Mouse (Mus musculus): ENCODE data around the gene Pfkp. TPM values are rescaled to one million over a fixed set of nuclear protein-coding genes. Genes with fewer than 3 reads are reported as not detected.

Pfkp gene
- polyA plus RNA-seq, 1 experiment from 2014 or later: 277 TPM

DNA sequence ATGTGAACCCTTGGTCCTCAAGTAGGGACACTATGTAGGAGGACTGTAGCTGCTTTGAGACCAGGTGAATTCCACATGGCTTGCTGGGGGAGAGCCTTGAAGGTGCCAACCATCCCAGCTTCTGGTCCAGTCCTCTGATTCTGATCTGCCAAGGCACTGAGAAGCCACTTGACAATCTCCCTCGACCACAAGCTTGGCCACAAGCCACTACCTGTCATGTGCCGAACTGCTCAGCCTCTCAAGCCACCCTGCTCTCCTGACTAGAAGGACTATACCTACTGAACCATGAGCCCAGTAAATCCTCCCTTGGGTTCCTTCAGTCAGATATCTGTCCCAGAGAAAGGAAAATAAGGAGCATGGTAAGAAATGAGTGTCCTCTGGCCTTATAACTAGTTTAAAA, 24.0 kb downstream of the Pfkp start:
- ATAC-seq: no peak
- Histone ChIP-seq H3K27ac (ENCODE audit: low read length) (no peak overlapping the region), H3K4me3 (replicated peaks; ENCODE audit: low read length) (no peak overlapping the region), H3K4me2 (ENCODE audit: low read length) (no peak overlapping the region), H3K9ac (replicated peaks; ENCODE audit: low read depth, low read length) (no peak overlapping the region), H3K4me1 (replicated peaks; ENCODE audit: control insufficient read depth, insufficient read depth, low read length) (no peaks in the 10 kb centered on the region), H3K27me3 (replicated peaks; ENCODE audit: control insufficient read depth, insufficient read depth, low read length) (no peaks in the 10 kb centered on the region), H3K9me3 (ENCODE audit: control insufficient read depth, low read length) (no peaks in the 10 kb centered on the region), H3K36me3 (ENCODE audit: control insufficient read depth, insufficient read depth) (no peaks in the 10 kb centered on the region)
- WGBS: 70% methylated on average over 2 of the region's 2 CpGs

DNA sequence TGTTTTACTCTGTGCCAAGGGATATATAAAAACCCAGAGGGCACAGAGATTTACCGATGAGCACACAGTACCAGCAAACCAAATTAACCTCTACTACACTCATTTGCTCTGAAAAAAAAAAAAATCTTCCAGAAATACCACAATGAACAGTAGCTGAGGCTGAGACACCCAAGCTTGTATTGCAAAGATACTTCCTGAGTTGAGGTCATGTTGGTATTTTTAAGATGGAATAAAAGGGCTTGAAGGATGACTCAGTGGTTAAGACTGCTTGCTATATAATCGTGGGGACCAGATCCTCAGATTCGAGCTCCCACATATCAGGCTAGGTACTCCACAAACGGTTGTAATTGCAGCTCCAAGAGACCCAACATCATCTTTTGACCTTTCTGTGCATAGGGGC, 24.5 kb downstream of the Pfkp start:
- Histone ChIP-seq H3K36me3 (ENCODE audit: control insufficient read depth, insufficient read depth) (no peaks in the 10 kb centered on the region), H3K4me3 (replicated peaks; ENCODE audit: low read length) (no peak overlapping the region), H3K27ac (ENCODE audit: low read length) (no peak overlapping the region), H3K27me3 (replicated peaks; ENCODE audit: control insufficient read depth, insufficient read depth, low read length) (no peaks in the 10 kb centered on the region), H3K4me1 (replicated peaks; ENCODE audit: control insufficient read depth, insufficient read depth, low read length) (no peaks in the 10 kb centered on the region), H3K9me3 (ENCODE audit: control insufficient read depth, low read length) (no peaks in the 10 kb centered on the region), H3K4me2 (ENCODE audit: low read length) (no peak overlapping the region), H3K9ac (replicated peaks; ENCODE audit: low read depth, low read length) (no peak overlapping the region)
- no peak for ATAC-seq
- 80% methylated on average over 4 of the region's 4 CpGs for WGBS

DNA sequence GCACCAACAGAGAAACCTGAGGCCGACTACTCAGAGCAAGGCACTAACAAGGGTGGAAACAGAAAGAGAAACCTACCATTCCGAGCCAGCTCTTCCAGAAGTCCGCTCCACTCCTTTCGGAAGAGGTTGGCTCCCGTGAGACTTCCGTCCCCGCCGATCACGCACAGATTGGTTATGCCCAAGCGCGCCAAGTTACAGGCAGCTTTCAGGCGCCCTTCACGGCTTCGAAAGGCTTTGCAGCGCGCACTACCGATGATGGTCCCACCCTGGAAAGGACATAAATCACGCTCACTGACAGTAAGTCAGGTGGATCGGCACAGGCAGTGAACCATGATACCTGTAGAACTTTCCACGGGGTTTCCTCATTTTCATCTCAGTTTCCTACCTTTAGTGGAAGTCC, 26.7 kb downstream of the Pfkp start:
- H3K36me3 ChIP-seq (ENCODE audit: control insufficient read depth, insufficient read depth): peaks cover 5% of the 10 kb centered on the region; the same call in 1 of the 2 replicates
- ATAC-seq: no peak
- no peak overlapping the region for H3K9ac ChIP-seq (replicated peaks; ENCODE audit: low read depth, low read length)
- no peaks in the 10 kb centered on the region for H3K4me1 ChIP-seq (replicated peaks; ENCODE audit: control insufficient read depth, insufficient read depth, low read length)
- no peak overlapping the region for H3K4me2 ChIP-seq (ENCODE audit: low read length)
- H3K27ac ChIP-seq (ENCODE audit: low read length): no peak overlapping the region
- 95% methylated on average over 20 of the region's 20 CpGs for WGBS
- H3K9me3 ChIP-seq (ENCODE audit: control insufficient read depth, low read length): no peaks in the 10 kb centered on the region
- no peak overlapping the region for H3K4me3 ChIP-seq (replicated peaks; ENCODE audit: low read length)
- no peaks in the 10 kb centered on the region for H3K27me3 ChIP-seq (replicated peaks; ENCODE audit: control insufficient read depth, insufficient read depth, low read length)

DNA sequence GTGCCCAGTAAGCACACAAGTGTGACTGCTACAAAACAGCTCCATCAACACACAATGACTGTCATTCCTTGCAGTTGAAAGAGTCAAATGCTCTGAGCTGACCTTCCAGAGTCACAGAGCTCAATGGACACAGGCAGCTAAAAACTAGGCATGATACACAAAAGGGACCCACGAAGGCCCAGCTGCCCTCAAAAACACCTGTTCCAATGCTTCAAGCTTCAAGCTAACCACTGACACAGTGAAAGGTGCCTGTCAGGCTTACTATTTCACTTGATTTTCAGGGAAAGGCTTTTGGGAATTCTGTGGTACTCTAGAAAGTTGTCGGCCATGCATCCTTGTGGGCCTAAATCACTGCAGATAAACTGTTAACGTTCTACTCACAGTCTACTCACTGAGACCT, 28.3 kb downstream of the Pfkp start:
- Histone ChIP-seq H3K9me3 (ENCODE audit: control insufficient read depth, low read length) (no peaks in the 10 kb centered on the region), H3K9ac (replicated peaks; ENCODE audit: low read depth, low read length) (no peak overlapping the region), H3K4me1 (replicated peaks; ENCODE audit: control insufficient read depth, insufficient read depth, low read length) (no peaks in the 10 kb centered on the region), H3K27me3 (replicated peaks; ENCODE audit: control insufficient read depth, insufficient read depth, low read length) (no peaks in the 10 kb centered on the region), H3K36me3 (ENCODE audit: control insufficient read depth, insufficient read depth) (peaks cover 5% of the 10 kb centered on the region; the same call in 1 of the 2 replicates), H3K4me2 (ENCODE audit: low read length) (no peak overlapping the region), H3K4me3 (replicated peaks; ENCODE audit: low read length) (no peak overlapping the region), H3K27ac (ENCODE audit: low read length) (no peak overlapping the region)
- ATAC-seq: no peak
- 89% methylated on average over 3 of the region's 3 CpGs for WGBS

DNA sequence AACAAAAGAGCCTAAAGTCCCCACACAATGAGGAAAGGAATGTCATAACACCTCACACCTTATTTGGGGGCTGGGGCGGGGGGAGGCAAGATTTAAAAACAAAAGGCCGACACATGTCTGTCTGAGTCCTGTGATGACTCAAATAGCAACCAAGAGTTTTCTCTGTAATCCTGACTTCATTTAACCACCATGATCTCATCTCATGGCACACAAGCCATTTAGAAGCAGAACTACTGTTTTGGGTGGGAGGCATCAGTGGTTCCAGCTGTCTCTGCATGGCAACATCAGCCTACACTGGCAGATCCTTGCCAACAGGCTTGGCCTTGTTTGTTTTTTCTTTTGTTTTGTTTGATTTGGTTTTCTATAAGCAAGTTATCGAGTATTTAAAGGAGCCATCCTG, 29.9 kb downstream of the Pfkp start:
- Histone ChIP-seq H3K4me2 (ENCODE audit: low read length) (no peak overlapping the region), H3K27me3 (replicated peaks; ENCODE audit: control insufficient read depth, insufficient read depth, low read length) (no peaks in the 10 kb centered on the region), H3K9ac (replicated peaks; ENCODE audit: low read depth, low read length) (no peak overlapping the region), H3K9me3 (ENCODE audit: control insufficient read depth, low read length) (no peaks in the 10 kb centered on the region), H3K4me3 (replicated peaks; ENCODE audit: low read length) (no peak overlapping the region), H3K4me1 (replicated peaks; ENCODE audit: control insufficient read depth, insufficient read depth, low read length) (no peaks in the 10 kb centered on the region), H3K27ac (ENCODE audit: low read length) (no peak overlapping the region), H3K36me3 (ENCODE audit: control insufficient read depth, insufficient read depth) (peaks cover 5% of the 10 kb centered on the region)
- no peak for ATAC-seq
- WGBS: 83% methylated on average over 3 of the region's 3 CpGs

DNA sequence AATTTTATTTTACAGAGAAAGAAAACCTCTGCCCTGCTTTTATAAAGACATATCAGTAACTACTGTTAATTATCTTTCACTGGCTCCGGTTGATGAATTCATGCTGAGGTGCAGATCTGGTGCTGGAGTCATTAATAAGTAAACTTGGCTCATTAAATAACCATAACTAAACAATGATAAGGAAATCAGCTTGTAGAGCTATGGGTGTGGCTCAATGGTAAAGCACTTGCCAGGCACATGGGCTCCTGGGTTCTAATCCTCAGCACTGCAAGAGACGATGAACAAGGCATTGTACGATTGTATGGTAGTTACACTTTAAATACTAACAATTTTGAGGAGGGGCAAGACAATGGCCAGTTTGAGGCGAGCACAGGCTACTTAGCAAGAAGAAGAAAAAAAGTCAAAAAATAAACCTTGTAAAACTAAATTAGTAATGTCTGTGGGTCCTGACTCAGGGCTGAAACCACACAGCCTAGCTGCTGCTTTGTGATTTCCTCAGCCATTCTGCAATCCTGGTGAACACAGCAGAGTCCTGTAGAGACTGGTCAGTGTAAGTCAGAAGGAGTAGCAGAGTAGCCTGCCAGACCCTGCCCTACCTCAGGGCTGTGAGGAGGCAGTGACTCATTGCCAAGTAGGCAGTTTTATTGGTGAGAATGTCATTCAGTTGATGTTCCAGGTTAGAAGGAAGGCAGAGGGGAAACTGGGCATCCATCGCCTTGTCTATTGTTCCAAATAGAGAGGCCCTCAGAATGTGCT, 34.7 kb downstream of the Pfkp start:
- WGBS: 90% methylated on average over 5 of the region's 5 CpGs
- no peaks in the 10 kb centered on the region for H3K27me3 ChIP-seq (replicated peaks; ENCODE audit: control insufficient read depth, insufficient read depth, low read length)
- H3K4me1 ChIP-seq (replicated peaks; ENCODE audit: control insufficient read depth, insufficient read depth, low read length): no peaks in the 10 kb centered on the region
- H3K4me2 ChIP-seq (ENCODE audit: low read length): no peak overlapping the region
- no peak overlapping the region for H3K27ac ChIP-seq (ENCODE audit: low read length)
- peaks cover 5% of the 10 kb centered on the region for H3K36me3 ChIP-seq (ENCODE audit: control insufficient read depth, insufficient read depth)
- H3K4me3 ChIP-seq (replicated peaks; ENCODE audit: low read length): no peak overlapping the region
- no peaks in the 10 kb centered on the region for H3K9me3 ChIP-seq (ENCODE audit: control insufficient read depth, low read length)
- no peak overlapping the region for H3K9ac ChIP-seq (replicated peaks; ENCODE audit: low read depth, low read length)
- ATAC-seq: no peak

DNA sequence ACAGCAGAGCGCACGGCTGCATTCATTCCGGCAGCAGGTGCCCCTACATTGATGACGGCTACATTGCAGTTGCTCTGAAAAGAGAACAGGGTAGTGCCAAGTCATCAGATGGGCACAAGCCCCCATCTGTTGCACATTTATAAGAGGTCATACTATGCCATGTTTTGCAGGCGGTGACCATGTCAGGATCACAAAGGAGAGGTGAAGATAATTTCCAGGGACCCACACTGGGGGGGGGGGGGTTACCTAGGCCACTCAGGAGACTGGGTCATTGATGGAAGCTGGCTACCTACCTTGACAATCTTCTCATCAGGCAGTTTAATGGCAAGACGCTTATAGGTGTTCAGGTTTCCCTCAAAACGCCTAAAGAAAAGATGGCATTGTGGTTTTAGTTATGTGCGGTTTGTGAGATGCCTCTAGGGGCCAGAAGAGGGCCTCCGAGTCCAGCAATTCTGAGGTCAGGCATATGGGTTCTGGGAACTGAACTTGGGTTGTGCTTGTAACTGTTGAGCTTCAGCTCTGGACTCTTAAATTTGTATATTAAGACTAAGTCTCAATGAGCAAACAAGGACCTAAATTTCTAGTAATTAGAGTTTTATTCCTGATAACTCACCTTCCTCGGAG, 45.7 kb downstream of the Pfkp start:
- 86% methylated on average over 10 of the region's 10 CpGs for WGBS
- no peak for ATAC-seq

DNA sequence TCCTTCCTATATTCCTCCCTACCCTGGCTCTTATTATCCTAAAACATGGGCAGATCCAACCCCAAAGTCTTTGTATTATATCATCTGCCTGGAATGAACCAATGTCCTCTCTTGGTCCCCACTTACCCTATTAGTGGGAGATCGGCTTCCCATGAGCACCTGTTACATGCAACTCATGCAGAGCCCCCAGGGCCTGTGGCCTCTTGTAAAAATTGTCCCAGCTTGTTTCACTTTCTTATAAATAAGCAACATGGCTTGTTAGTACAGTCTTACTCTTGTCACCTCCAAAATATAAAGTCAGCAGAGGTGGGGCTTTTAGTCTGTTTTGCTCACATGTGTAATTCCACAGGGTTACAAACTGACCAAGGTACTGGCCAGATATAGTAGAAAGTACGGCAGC, 46.9 kb downstream of the Pfkp start:
- no peaks in the 10 kb centered on the region; the same call in 1 of the 2 replicates for H3K36me3 ChIP-seq (ENCODE audit: control insufficient read depth, insufficient read depth)
- H3K4me2 ChIP-seq (ENCODE audit: low read length): no peak overlapping the region

More for the DNA sequence above, 45.7 kb downstream of the Pfkp start:
- no peak overlapping the region for H3K9ac ChIP-seq (replicated peaks; ENCODE audit: low read depth, low read length)
- H3K9me3 ChIP-seq (ENCODE audit: control insufficient read depth, low read length): no peaks in the 10 kb centered on the region
- H3K4me3 ChIP-seq (replicated peaks; ENCODE audit: low read length): no peak overlapping the region
- no peaks in the 10 kb centered on the region for H3K4me1 ChIP-seq (replicated peaks; ENCODE audit: control insufficient read depth, insufficient read depth, low read length)
- no peaks in the 10 kb centered on the region; the same call in 1 of the 2 replicates for H3K36me3 ChIP-seq (ENCODE audit: control insufficient read depth, insufficient read depth)
- no peak overlapping the region for H3K4me2 ChIP-seq (ENCODE audit: low read length)
- no peaks in the 10 kb centered on the region for H3K27me3 ChIP-seq (replicated peaks; ENCODE audit: control insufficient read depth, insufficient read depth, low read length)
- H3K27ac ChIP-seq (ENCODE audit: low read length): no peak overlapping the region

DNA sequence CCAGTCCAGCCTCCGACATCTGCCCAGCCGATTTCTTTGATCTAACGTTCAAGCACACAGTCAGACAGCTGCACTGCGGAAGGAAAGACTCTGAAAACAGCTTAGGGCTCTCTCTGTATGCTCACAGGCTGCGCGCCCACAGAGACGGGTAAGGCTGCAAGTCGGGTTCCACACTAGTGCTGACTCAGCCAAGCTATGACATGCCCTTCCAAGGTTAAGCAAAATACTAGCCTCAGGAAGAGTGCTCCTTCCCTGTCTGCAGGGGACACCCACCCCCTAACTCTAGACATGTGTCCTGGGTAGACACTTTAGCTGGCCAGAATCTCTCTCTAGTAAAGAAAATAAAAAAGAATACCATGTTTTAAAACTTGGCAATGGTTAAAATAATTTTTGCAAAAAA, 48.0 kb downstream of the Pfkp start:
- H3K27me3 ChIP-seq (replicated peaks; ENCODE audit: control insufficient read depth, insufficient read depth, low read length): no peaks in the 10 kb centered on the region
- H3K36me3 ChIP-seq (ENCODE audit: control insufficient read depth, insufficient read depth): no peaks in the 10 kb centered on the region; the same call in 1 of the 2 replicates
- no peak overlapping the region for H3K27ac ChIP-seq (ENCODE audit: low read length)
- H3K4me3 ChIP-seq (replicated peaks; ENCODE audit: low read length): no peak overlapping the region
- H3K9ac ChIP-seq (replicated peaks; ENCODE audit: low read depth, low read length): no peak overlapping the region
- ATAC-seq: no peak
- no peaks in the 10 kb centered on the region for H3K9me3 ChIP-seq (ENCODE audit: control insufficient read depth, low read length)
- H3K4me1 ChIP-seq (replicated peaks; ENCODE audit: control insufficient read depth, insufficient read depth, low read length): no peaks in the 10 kb centered on the region
- no peak overlapping the region for H3K4me2 ChIP-seq (ENCODE audit: low read length)
- WGBS: 91% methylated on average over 8 of the region's 8 CpGs

More for the DNA sequence above, 46.9 kb downstream of the Pfkp start:
- H3K27ac ChIP-seq (ENCODE audit: low read length): no peak overlapping the region
- no peak overlapping the region for H3K9ac ChIP-seq (replicated peaks; ENCODE audit: low read depth, low read length)
- no peaks in the 10 kb centered on the region for H3K27me3 ChIP-seq (replicated peaks; ENCODE audit: control insufficient read depth, insufficient read depth, low read length)
- H3K4me3 ChIP-seq (replicated peaks; ENCODE audit: low read length): no peak overlapping the region
- H3K4me1 ChIP-seq (replicated peaks; ENCODE audit: control insufficient read depth, insufficient read depth, low read length): no peaks in the 10 kb centered on the region
- no peak for ATAC-seq
- H3K9me3 ChIP-seq (ENCODE audit: control insufficient read depth, low read length): no peaks in the 10 kb centered on the region
- 84% methylated on average over 2 of the region's 2 CpGs for WGBS
